Mouse (Mus musculus) kidney, adult 11 months (tissue): ENCODE measurements at regions not wholly inside any gene's neighbourhood (a gene's known extent, or its start where the extent isn't known, plus 50 kb on each side); places are given as distances from the start of the nearest gene placed in this dataset.
A peak's percentile ranks its signal among the peaks of the same experiment; 100 is the strongest.

Source experiments
- DNase-seq: peaks from one replicate; pipeline ENCODE4 v3.0.0; 2022

DNA sequence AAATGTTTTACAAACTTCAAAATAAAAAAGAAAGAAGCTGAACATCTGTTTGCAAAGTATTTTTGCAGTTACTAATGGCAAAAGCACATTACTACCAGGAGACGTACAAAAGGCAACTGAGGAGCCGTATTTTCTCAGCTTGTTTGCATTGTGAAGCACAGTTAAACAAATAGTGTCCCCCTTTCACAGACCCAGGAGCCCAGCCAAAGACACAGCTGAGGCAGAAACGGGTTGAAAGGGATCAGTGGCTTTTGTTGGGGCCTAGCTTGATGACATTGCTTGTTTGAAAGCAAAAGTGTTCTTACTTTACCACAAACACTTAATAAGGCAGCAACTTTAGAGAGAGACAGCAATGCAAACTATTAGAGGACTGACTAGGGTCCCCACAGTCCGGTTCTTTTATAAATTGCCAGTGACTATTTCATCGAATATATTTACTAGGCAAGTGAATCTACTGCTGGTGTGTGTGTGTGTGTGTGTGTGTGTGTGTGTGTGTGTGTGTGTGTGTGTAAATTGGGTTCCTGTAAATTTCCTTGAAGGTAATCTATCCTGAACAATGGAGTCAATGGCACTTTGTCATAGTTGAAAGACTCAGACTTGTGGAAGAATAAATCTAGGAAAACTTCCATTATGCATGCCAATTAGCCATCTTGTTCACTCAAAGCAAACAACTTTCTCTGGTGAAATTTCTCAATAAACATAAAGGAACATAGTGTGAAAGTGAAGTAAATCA is 57.8 kb upstream of the Epha7 start:
- DNase-seq, result no peak

DNA sequence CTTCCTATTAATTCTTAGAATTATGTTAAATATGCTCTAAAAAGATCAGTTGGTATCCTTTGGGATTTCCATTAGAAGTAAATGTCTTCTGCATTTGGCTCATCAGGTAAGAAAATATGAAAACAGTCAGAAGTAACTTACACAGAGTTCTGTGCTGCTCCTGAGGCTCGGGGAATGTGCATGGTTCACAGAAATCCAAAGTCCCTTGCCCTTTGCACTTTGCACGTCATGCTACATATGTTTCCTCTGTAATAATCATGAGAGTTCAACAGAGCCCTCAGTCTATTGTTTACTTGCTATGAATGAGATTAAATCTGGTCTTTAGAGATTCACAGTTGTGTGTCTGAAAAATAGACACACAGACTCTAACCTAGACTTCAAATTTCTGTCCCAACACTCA is 50.6 kb upstream of the Epha7 start:
- peak; percentile 4 for DNase-seq
